Mouse (Mus musculus): ENCODE measurements at regions not wholly inside any gene's neighbourhood (a gene's known extent, or its start where the extent isn't known, plus 50 kb on each side); places are given as distances from the start of the nearest gene placed in this dataset.

GRCm38 (mm10) chr2:80717979-80718378 lies 100.9 kb downstream of the Nup35 start:
- H3K4me2 ChIP-seq (replicated peaks): no peak overlapping the region
- ATAC-seq (ENCODE audit: low FRiP score): no peak
- no peaks in the 10 kb centered on the region for H3K27me3 ChIP-seq (ENCODE audit: control insufficient read depth, insufficient read depth, low read length)

GRCm38 (mm10) chr2:80724085-80724484 lies 107.0 kb downstream of the Nup35 start:
- Histone ChIP-seq H3K27ac (no peak overlapping the region), H3K4me2 (replicated peaks) (no peak overlapping the region), H3K9me3 (ENCODE audit: control insufficient read depth, low read length) (no peaks in the 10 kb centered on the region), H3K4me3 (replicated peaks; ENCODE audit: low read length) (no peak overlapping the region), H3K4me1 (replicated peaks; ENCODE audit: control insufficient read depth, insufficient read depth, low read length) (no peaks in the 10 kb centered on the region), H3K27me3 (ENCODE audit: control insufficient read depth, insufficient read depth, low read length) (no peaks in the 10 kb centered on the region), H3K9ac (no peak overlapping the region), H3K36me3 (replicated peaks; ENCODE audit: control insufficient read depth, insufficient read depth) (no peaks in the 10 kb centered on the region)
- DNase-seq (ENCODE audit: low spot score): no peak
- WGBS: 61% methylated on average over 5 of the region's 5 CpGs
- no peak for ATAC-seq (ENCODE audit: low FRiP score)

More at GRCm38 (mm10) chr2:80717979-80718378, 100.9 kb downstream of the Nup35 start:
- H3K9ac ChIP-seq: no peak overlapping the region
- 67% methylated on average over 2 of the region's 2 CpGs for WGBS
- no peaks in the 10 kb centered on the region for H3K4me1 ChIP-seq (replicated peaks; ENCODE audit: control insufficient read depth, insufficient read depth, low read length)
- H3K27ac ChIP-seq: no peak overlapping the region
- no peak for DNase-seq (ENCODE audit: low spot score)
- no peaks in the 10 kb centered on the region for H3K9me3 ChIP-seq (ENCODE audit: control insufficient read depth, low read length)
- H3K36me3 ChIP-seq (replicated peaks; ENCODE audit: control insufficient read depth, insufficient read depth): no peaks in the 10 kb centered on the region
- H3K4me3 ChIP-seq (replicated peaks; ENCODE audit: low read length): no peak overlapping the region

DNA sequence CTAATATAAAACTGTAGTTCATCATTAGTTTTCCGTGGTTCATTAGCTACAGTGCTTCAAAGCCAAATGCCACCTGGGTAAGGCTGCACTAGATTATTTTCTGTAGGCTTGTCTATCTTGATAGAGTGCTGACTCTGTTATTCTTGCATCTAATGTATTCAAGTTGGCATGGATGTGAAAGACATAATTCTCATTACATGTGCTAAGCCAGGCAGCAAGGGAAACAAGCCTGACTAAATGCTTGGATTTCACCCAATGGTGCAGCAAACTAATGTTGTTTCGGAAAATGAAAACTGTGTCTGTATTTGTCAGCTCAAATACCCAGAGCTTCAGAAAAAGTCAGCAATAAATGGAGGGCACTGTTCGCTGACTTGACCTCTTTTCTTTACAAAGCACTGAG lies 114.3 kb downstream of the Nup35 start:
- H3K4me2 ChIP-seq (replicated peaks): no peak overlapping the region
- 63% methylated on average over 3 of the region's 3 CpGs for WGBS
- no peak overlapping the region for H3K27ac ChIP-seq
- no peak; the same call in 1 of the 2 replicates for ATAC-seq (ENCODE audit: low FRiP score)
- H3K9me3 ChIP-seq (ENCODE audit: control insufficient read depth, low read length): no peaks in the 10 kb centered on the region; the same call in 1 of the 2 replicates
- no peak overlapping the region for H3K9ac ChIP-seq
- DNase-seq (ENCODE audit: low spot score): no peak
- H3K27me3 ChIP-seq (ENCODE audit: control insufficient read depth, insufficient read depth, low read length): no peaks in the 10 kb centered on the region
- no peaks in the 10 kb centered on the region for H3K36me3 ChIP-seq (replicated peaks; ENCODE audit: control insufficient read depth, insufficient read depth)
- no peak overlapping the region for H3K4me3 ChIP-seq (replicated peaks; ENCODE audit: low read length)
- no peaks in the 10 kb centered on the region for H3K4me1 ChIP-seq (replicated peaks; ENCODE audit: control insufficient read depth, insufficient read depth, low read length)

- Histone ChIP-seq H3K4me3 (replicated peaks; ENCODE audit: low read length) (no peak overlapping the region), H3K4me1 (replicated peaks; ENCODE audit: control insufficient read depth, insufficient read depth, low read length) (no peaks in the 10 kb centered on the region), H3K4me2 (replicated peaks) (no peak overlapping the region), H3K9ac (no peak overlapping the region), H3K36me3 (replicated peaks; ENCODE audit: control insufficient read depth, insufficient read depth) (no peaks in the 10 kb centered on the region), H3K9me3 (ENCODE audit: control insufficient read depth, low read length) (no peaks in the 10 kb centered on the region), H3K27ac (no peak overlapping the region), H3K27me3 (ENCODE audit: control insufficient read depth, insufficient read depth, low read length) (no peaks in the 10 kb centered on the region)
- DNase-seq (ENCODE audit: low spot score): no peak
- WGBS: 79% methylated on average over 6 of the region's 6 CpGs
- no peak for ATAC-seq (ENCODE audit: low FRiP score)
These were observed 129.7 kb downstream of the Nup35 start for GRCm38 (mm10) chr2:80746737-80747136.

DNA sequence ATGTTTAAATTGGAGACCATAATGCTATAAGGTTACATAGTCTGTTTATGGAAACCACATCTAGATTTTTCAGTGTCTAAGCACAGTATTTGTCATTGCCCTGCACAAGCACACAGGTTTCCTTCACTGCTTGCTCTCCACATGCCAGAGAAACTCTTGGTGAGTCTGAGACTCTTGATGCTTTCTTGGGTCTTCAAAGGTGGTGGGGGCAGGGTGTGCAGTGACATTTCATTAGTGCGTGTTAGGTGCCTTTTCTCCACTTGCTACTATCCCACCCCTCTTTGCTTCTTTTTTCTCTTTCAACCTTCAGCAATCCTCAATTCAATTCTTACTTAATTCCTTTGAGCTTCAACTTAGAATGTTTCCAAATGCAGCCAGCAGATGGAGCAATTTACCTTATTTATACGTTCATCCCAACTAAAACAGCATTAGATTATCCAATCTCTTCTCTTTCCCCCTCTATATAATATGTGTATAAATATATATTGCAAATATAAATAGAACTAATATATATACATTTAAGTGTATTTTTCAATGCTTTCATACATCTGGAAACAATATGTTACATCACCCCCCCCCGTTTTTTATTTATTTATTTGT lies 145.1 kb downstream of the Nup35 start:
- ATAC-seq (ENCODE audit: low FRiP score): no peak
- H3K36me3 ChIP-seq (replicated peaks; ENCODE audit: control insufficient read depth, insufficient read depth): no peaks in the 10 kb centered on the region
- no peak overlapping the region for H3K4me3 ChIP-seq (replicated peaks; ENCODE audit: low read length)
- no peaks in the 10 kb centered on the region for H3K9me3 ChIP-seq (ENCODE audit: control insufficient read depth, low read length)
- H3K9ac ChIP-seq: no peak overlapping the region
- WGBS: 46% methylated on average over 3 of the region's 3 CpGs
- H3K4me1 ChIP-seq (replicated peaks; ENCODE audit: control insufficient read depth, insufficient read depth, low read length): no peaks in the 10 kb centered on the region; the same call in 1 of the 2 replicates
- no peak overlapping the region for H3K27ac ChIP-seq
- DNase-seq (ENCODE audit: low spot score): peak; percentile 88
- H3K4me2 ChIP-seq (replicated peaks): no peak overlapping the region
- no peaks in the 10 kb centered on the region for H3K27me3 ChIP-seq (ENCODE audit: control insufficient read depth, insufficient read depth, low read length)

DNA sequence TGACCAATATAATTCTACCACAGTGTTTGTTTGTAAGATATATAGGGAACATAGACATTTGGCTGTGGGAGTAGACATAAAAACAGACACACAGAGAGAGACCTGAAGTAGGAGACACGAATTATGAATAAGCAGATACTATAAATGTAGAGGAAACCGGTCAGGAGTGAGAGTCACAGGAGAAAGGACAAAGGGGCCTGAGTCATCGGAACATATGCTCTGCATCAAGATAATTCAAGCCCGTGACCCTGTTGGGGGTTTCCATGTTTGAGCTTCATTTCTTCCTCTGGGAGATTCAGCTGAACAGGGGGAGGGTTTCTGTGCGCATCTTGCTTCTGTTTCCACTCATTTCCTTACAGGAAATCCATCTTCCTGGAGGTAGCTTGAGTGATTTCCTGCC lies 154.1 kb downstream of the Nup35 start:
- Histone ChIP-seq H3K27me3 (ENCODE audit: control insufficient read depth, insufficient read depth, low read length) (no peaks in the 10 kb centered on the region), H3K4me2 (replicated peaks) (no peak overlapping the region), H3K9me3 (ENCODE audit: control insufficient read depth, low read length) (no peaks in the 10 kb centered on the region), H3K36me3 (replicated peaks; ENCODE audit: control insufficient read depth, insufficient read depth) (no peaks in the 10 kb centered on the region), H3K4me1 (replicated peaks; ENCODE audit: control insufficient read depth, insufficient read depth, low read length) (0 out of 2 replicates have a peak, but pooled peaks cover 3% of the 10 kb centered on the region), H3K9ac (no peak overlapping the region), H3K27ac (no peak overlapping the region), H3K4me3 (replicated peaks; ENCODE audit: low read length) (no peak overlapping the region)
- ATAC-seq (ENCODE audit: low FRiP score): no peak
- WGBS: 59% methylated on average over 5 of the region's 5 CpGs
- DNase-seq (ENCODE audit: low spot score): no peak

GRCm38 (mm10) chr2:80772455-80772854 lies 155.4 kb downstream of the Nup35 start:
- Histone ChIP-seq H3K27me3 (ENCODE audit: control insufficient read depth, insufficient read depth, low read length) (no peaks in the 10 kb centered on the region), H3K27ac (no peak overlapping the region), H3K4me2 (replicated peaks) (no peak overlapping the region), H3K36me3 (replicated peaks; ENCODE audit: control insufficient read depth, insufficient read depth) (no peaks in the 10 kb centered on the region), H3K9me3 (ENCODE audit: control insufficient read depth, low read length) (no peaks in the 10 kb centered on the region), H3K9ac (no peak overlapping the region), H3K4me3 (replicated peaks; ENCODE audit: low read length) (no peak overlapping the region), H3K4me1 (replicated peaks; ENCODE audit: control insufficient read depth, insufficient read depth, low read length) (0 out of 2 replicates have a peak, but pooled peaks cover 3% of the 10 kb centered on the region)
- DNase-seq (ENCODE audit: low spot score) (no peak), ATAC-seq (ENCODE audit: low FRiP score) (no peak)
- WGBS: 63% methylated on average over 3 of the region's 3 CpGs

DNA sequence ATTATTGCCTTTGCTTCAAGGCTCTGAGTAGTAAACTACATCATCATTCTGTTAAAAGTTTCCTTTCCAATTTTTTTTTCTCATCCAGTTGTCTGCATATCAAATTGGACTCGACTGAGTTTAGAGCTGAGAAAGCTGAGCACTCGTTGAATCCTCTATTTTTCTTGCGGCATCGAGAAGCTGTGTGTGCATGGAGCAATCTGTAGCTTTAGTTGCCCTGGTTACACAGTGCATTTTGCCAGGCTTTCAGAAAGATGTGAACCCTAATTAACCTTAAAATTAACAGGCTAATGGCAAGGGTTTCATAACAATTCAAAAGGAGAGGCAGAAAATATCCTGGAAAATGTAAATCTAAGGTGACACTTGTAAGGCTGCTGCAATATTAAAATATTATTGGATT lies 169.3 kb downstream of the Nup35 start:
- ATAC-seq (ENCODE audit: low FRiP score): no peak
- Histone ChIP-seq H3K4me3 (replicated peaks; ENCODE audit: low read length) (no peak overlapping the region), H3K27ac (no peak overlapping the region), H3K4me1 (replicated peaks; ENCODE audit: control insufficient read depth, insufficient read depth, low read length) (0 out of 2 replicates have a peak, but pooled peaks cover 3% of the 10 kb centered on the region), H3K9ac (no peak overlapping the region), H3K4me2 (replicated peaks) (no peak overlapping the region), H3K9me3 (ENCODE audit: control insufficient read depth, low read length) (no peaks in the 10 kb centered on the region), H3K36me3 (replicated peaks; ENCODE audit: control insufficient read depth, insufficient read depth) (no peaks in the 10 kb centered on the region), H3K27me3 (ENCODE audit: control insufficient read depth, insufficient read depth, low read length) (no peaks in the 10 kb centered on the region)
- WGBS: 66% methylated on average over 4 of the region's 4 CpGs
- DNase-seq (ENCODE audit: low spot score): no peak

GRCm38 (mm10) chr2:80793345-80794147 lies 176.5 kb downstream of the Nup35 start:
- DNase-seq (ENCODE audit: low spot score) (no peak), ATAC-seq (ENCODE audit: low FRiP score) (0 out of 2 replicates have a peak, but pooled peaks have one; percentile 31)
- Histone ChIP-seq H3K9me3 (ENCODE audit: control insufficient read depth, low read length) (no peaks in the 10 kb centered on the region), H3K27me3 (ENCODE audit: control insufficient read depth, insufficient read depth, low read length) (no peaks in the 10 kb centered on the region), H3K27ac (no peak overlapping the region), H3K4me2 (replicated peaks) (no peak overlapping the region), H3K9ac (no peak overlapping the region), H3K4me3 (replicated peaks; ENCODE audit: low read length) (no peak overlapping the region), H3K4me1 (replicated peaks; ENCODE audit: control insufficient read depth, insufficient read depth, low read length) (no peaks in the 10 kb centered on the region), H3K36me3 (replicated peaks; ENCODE audit: control insufficient read depth, insufficient read depth) (no peaks in the 10 kb centered on the region)
- 59% methylated on average over 14 of the region's 14 CpGs for WGBS
